Mouse (Mus musculus) liver, embryonic 15.5 days (tissue): ENCODE data around the gene Hoxd11. TPM values are rescaled to one million over a fixed set of nuclear protein-coding genes. Genes with fewer than 3 reads are reported as not detected.
A peak's percentile ranks its signal among the peaks of the same experiment; 100 is the strongest.

ENCODE experiments used
- ATAC-seq: fragments of 200-750 bp; cut with Nextera tagmentation; 2 replicates; pipeline ENCODE4 v1.8.0; 2017; ENCODE audit warnings: moderate number of reproducible peaks, mild to moderate bottlenecking, moderate library complexity; ENCODE audit not compliant: insufficient read depth
- H3K27ac ChIP-seq: fragments of 300-500 bp; sonication (generic); replicated peaks from 2 replicates; pipeline ENCODE4 v1.5.1; 2015; ENCODE audit warnings: mild to moderate bottlenecking, inconsistent platforms
- H3K27me3 ChIP-seq: fragments of 300-500 bp; sonication (generic); 2 replicates; pipeline ENCODE4 v1.6.1; 2015; ENCODE audit warnings: mild to moderate bottlenecking, inconsistent platforms
- H3K36me3 ChIP-seq: fragments of 300-500 bp; sonication (generic); replicated peaks from 2 replicates; pipeline ENCODE4 v1.6.1; 2015; ENCODE audit warnings: moderate library complexity, mild to moderate bottlenecking, inconsistent platforms
- H3K4me1 ChIP-seq: fragments of 300-500 bp; sonication (generic); replicated peaks from 2 replicates; pipeline ENCODE4 v1.6.1; 2015; ENCODE audit warnings: inconsistent platforms
- H3K4me2 ChIP-seq: fragments of 300-500 bp; sonication (generic); 2 replicates; pipeline ENCODE4 v1.6.1; 2015; ENCODE audit warnings: moderate library complexity, mild to moderate bottlenecking, inconsistent platforms
- H3K4me3 ChIP-seq: fragments of 300-500 bp; sonication (generic); replicated peaks from 2 replicates; pipeline ENCODE4 v1.5.1; 2015; ENCODE audit warnings: mild to moderate bottlenecking, inconsistent platforms
- H3K9ac ChIP-seq: fragments of 300-500 bp; sonication (generic); 2 replicates; pipeline ENCODE4 v1.6.1; 2015; ENCODE audit warnings: moderate library complexity, mild to moderate bottlenecking, inconsistent platforms
- H3K9me3 ChIP-seq: fragments of 300-500 bp; sonication (generic); replicated peaks from 2 replicates; pipeline ENCODE4 v1.6.1; 2016; ENCODE audit warnings: inconsistent platforms
- WGBS: fragments of 180-500 bp; shearing (Covaris S2); methylation state at CpG from one replicate; pipeline ENCODE4 v1.1.7; 2015; ENCODE audit warnings: mixed read lengths; ENCODE audit not compliant: insufficient replicate concordance; 5-methylcytosine and 5-hydroxymethylcytosine counted together
- polyA plus RNA-seq: library from polyadenylated mRNA; unstranded; fragments of >200 nt; fragmentation: Nextera tagmentation; extraction: Ambion mirVana; gene quantifications from 2 replicates; pipeline ENCODE4 v1.2.1, GENCODE M21; 2015

The Hoxd11 gene
- polyA plus RNA-seq: not detected in 2 replicates

GRCm38 (mm10) chr2:74678891-74679595 is at the start of gene Hoxd11:
Hoxd11 (plus strand) TSS chr2:74679557.
- H3K9ac ChIP-seq: no peak within 1 kb of the TSS
- H3K9me3 ChIP-seq: no peaks in the 10 kb centered on the region
- H3K27ac ChIP-seq: no peak within 1 kb of the TSS
- H3K27me3 ChIP-seq: peaks cover 100% of the 10 kb centered on the region
- H3K4me3 ChIP-seq: no peak within 1 kb of the TSS
- WGBS: 3% methylated on average over 15 of the region's 15 CpGs
- no peak within 1 kb of the TSS for H3K4me2 ChIP-seq
- H3K4me1 ChIP-seq: peaks cover 9% of the 10 kb centered on the region
- no peaks in the 10 kb centered on the region for H3K36me3 ChIP-seq
- ATAC-seq: no peak

GRCm38 (mm10) chr2:74635412-74635811 is 43.9 kb upstream of the Hoxd11 start:
- Histone ChIP-seq H3K9me3 (no peaks in the 10 kb centered on the region), H3K4me2 (no peak overlapping the region), H3K36me3 (no peaks in the 10 kb centered on the region), H3K9ac (no peak overlapping the region), H3K27ac (no peak overlapping the region), H3K4me3 (no peak overlapping the region), H3K27me3 (no peaks in the 10 kb centered on the region), H3K4me1 (no peaks in the 10 kb centered on the region)
- 49% methylated on average over 4 of the region's 4 CpGs for WGBS
- no peak for ATAC-seq

- WGBS: 48% methylated on average over 5 of the region's 5 CpGs
- peaks cover 37% of the 10 kb centered on the region for H3K27me3 ChIP-seq
- H3K36me3 ChIP-seq: no peaks in the 10 kb centered on the region
- H3K4me2 ChIP-seq: no peak overlapping the region
- H3K9me3 ChIP-seq: no peaks in the 10 kb centered on the region
- H3K27ac ChIP-seq: no peak overlapping the region
- no peak overlapping the region for H3K4me3 ChIP-seq
- ATAC-seq: no peak
- no peaks in the 10 kb centered on the region for H3K4me1 ChIP-seq
- no peak overlapping the region for H3K9ac ChIP-seq
Measured at GRCm38 (mm10) chr2:74642431-74642830, 36.9 kb upstream of the Hoxd11 start.

GRCm38 (mm10) chr2:74645631-74646030 is 33.7 kb upstream of the Hoxd11 start:
- H3K27me3 ChIP-seq: peaks cover 69% of the 10 kb centered on the region
- H3K4me3 ChIP-seq: no peak overlapping the region
- no peak overlapping the region for H3K4me2 ChIP-seq
- no peak for ATAC-seq
- H3K36me3 ChIP-seq: no peaks in the 10 kb centered on the region
- H3K9ac ChIP-seq: no peak overlapping the region
- H3K4me1 ChIP-seq: no peaks in the 10 kb centered on the region
- no peak overlapping the region for H3K27ac ChIP-seq
- 60% methylated on average over 3 of the region's 3 CpGs for WGBS
- H3K9me3 ChIP-seq: no peaks in the 10 kb centered on the region

- Histone ChIP-seq H3K9me3 (no peaks in the 10 kb centered on the region), H3K4me3 (no peak overlapping the region), H3K27ac (no peak overlapping the region), H3K4me2 (no peak overlapping the region), H3K4me1 (no peaks in the 10 kb centered on the region), H3K27me3 (peaks cover 85% of the 10 kb centered on the region), H3K9ac (no peak overlapping the region), H3K36me3 (no peaks in the 10 kb centered on the region)
- 15% methylated on average over 7 of the region's 7 CpGs for WGBS
- ATAC-seq: no peak
Measured at GRCm38 (mm10) chr2:74647082-74647864, 32.1 kb upstream of the Hoxd11 start.

GRCm38 (mm10) chr2:74652996-74653340 is 26.4 kb upstream of the Hoxd11 start:
- Histone ChIP-seq H3K27ac (no peak overlapping the region), H3K36me3 (no peaks in the 10 kb centered on the region), H3K4me2 (no peak overlapping the region), H3K4me1 (peaks cover 9% of the 10 kb centered on the region), H3K9me3 (no peaks in the 10 kb centered on the region), H3K27me3 (peaks cover 92% of the 10 kb centered on the region), H3K9ac (no peak overlapping the region), H3K4me3 (no peak overlapping the region)
- 26% methylated on average over 2 of the region's 2 CpGs for WGBS
- ATAC-seq: no peak

- 9% methylated on average over 17 of the region's 17 CpGs for WGBS
- Histone ChIP-seq H3K27ac (no peak overlapping the region), H3K36me3 (no peaks in the 10 kb centered on the region), H3K27me3 (peaks cover 92% of the 10 kb centered on the region), H3K4me1 (peaks cover 9% of the 10 kb centered on the region), H3K9me3 (no peaks in the 10 kb centered on the region), H3K4me3 (no peak overlapping the region), H3K9ac (no peak overlapping the region), H3K4me2 (no peak overlapping the region)
- ATAC-seq: no peak
Measured at GRCm38 (mm10) chr2:74653781-74654535, 25.4 kb upstream of the Hoxd11 start.

- no peaks in the 10 kb centered on the region for H3K36me3 ChIP-seq
- no peak overlapping the region for H3K4me3 ChIP-seq
- no peak overlapping the region for H3K9ac ChIP-seq
- ATAC-seq: no peak
- H3K4me2 ChIP-seq: peak overlapping the region; percentile 49; the same call in 1 of the 2 replicates
- peaks cover 92% of the 10 kb centered on the region for H3K27me3 ChIP-seq
- no peak overlapping the region for H3K27ac ChIP-seq
- WGBS: 11% methylated on average over 19 of the region's 20 CpGs
- no peaks in the 10 kb centered on the region for H3K9me3 ChIP-seq
- H3K4me1 ChIP-seq: peaks cover 9% of the 10 kb centered on the region
Measured at GRCm38 (mm10) chr2:74654743-74655419, 24.5 kb upstream of the Hoxd11 start.

- H3K27ac ChIP-seq: no peak overlapping the region
- no peak for ATAC-seq
- no peaks in the 10 kb centered on the region for H3K9me3 ChIP-seq
- H3K36me3 ChIP-seq: no peaks in the 10 kb centered on the region
- H3K9ac ChIP-seq: no peak overlapping the region
- H3K4me3 ChIP-seq: peak overlapping the region; percentile 38
- peaks cover 92% of the 10 kb centered on the region for H3K27me3 ChIP-seq
- WGBS: 2% methylated on average over 38 of the region's 47 CpGs
- H3K4me2 ChIP-seq: peak overlapping the region; percentile 49
- peaks cover 9% of the 10 kb centered on the region for H3K4me1 ChIP-seq
Measured at GRCm38 (mm10) chr2:74655420-74655781, 24.0 kb upstream of the Hoxd11 start.

GRCm38 (mm10) chr2:74655821-74656631 is 23.3 kb upstream of the Hoxd11 start:
- no peak for ATAC-seq
- no peak overlapping the region for H3K9ac ChIP-seq

More at GRCm38 (mm10) chr2:74655821-74656631, 23.3 kb upstream of the Hoxd11 start:
- Histone ChIP-seq H3K27ac (no peak overlapping the region), H3K27me3 (peaks cover 92% of the 10 kb centered on the region), H3K4me1 (peaks cover 9% of the 10 kb centered on the region), H3K9me3 (no peaks in the 10 kb centered on the region), H3K4me2 (peak overlapping the region; percentile 49), H3K36me3 (no peaks in the 10 kb centered on the region), H3K4me3 (peak overlapping the region; percentile 38)
- 2% methylated on average over 68 of the region's 69 CpGs for WGBS
